Mouse (Mus musculus): ENCODE data around the gene Tmem59l. TPM values are rescaled to one million over a fixed set of nuclear protein-coding genes. Genes with fewer than 3 reads are reported as not detected.
"Not testable (repeated sequence)": the region's sequence is repeated elsewhere in the genome, so short reads cannot be mapped to it uniquely, and the experiment has no call there.

Gene Tmem59l
- total and polyA plus RNA-seq, 2 experiments from 2014 or later: not detected

DNA sequence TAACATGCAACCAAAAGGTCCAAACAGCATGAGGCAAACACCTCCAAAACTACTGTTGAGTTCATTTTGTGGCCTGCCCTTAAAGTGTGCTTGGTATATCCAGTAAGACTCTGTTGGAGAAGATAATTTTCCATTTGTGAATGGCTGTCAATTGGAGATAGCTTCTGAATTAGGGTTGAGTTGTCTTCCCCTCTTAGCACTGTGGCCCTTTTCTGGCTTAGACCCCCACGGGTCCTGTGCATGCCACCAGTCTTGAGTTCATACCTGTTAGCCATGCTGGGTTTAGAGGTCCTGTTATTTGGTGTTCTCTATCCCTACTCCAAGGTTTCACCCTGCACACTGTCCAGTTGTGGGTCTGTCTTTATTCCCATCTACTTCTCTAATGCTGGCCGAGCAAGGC, 24.6 kb upstream of the Tmem59l start:
- H3K36me3 ChIP-seq (replicated peaks; ENCODE audit: control insufficient read depth, insufficient read depth, low read length): peaks cover 36% of the 10 kb centered on the region
- ATAC-seq (ENCODE audit: insufficient read depth, low read depth) (no peak), DNase-seq (ENCODE audit: low spot score) (no peak)
- H3K9me3 ChIP-seq (replicated peaks; ENCODE audit: control insufficient read depth, low read length): no peaks in the 10 kb centered on the region
- H3K27ac ChIP-seq (ENCODE audit: low read depth): no peak overlapping the region
- no peaks in the 10 kb centered on the region for H3K27me3 ChIP-seq (ENCODE audit: control insufficient read depth, insufficient read depth, low read length)
- TF ChIP-seq EP300 (IDR thresholded peaks at IDR 0.05; ENCODE audit: low read depth) (no peak), CTCF (IDR thresholded peaks at IDR 0.05; ENCODE audit: low read depth) (no peak)
- H3K9ac ChIP-seq (replicated peaks; ENCODE audit: low read depth, low read length): no peak overlapping the region
- no peak overlapping the region for H3K4me3 ChIP-seq (ENCODE audit: low read depth, low read length)
- no peak overlapping the region for H3K4me2 ChIP-seq (ENCODE audit: low read depth, low read length)
- WGBS: 96% methylated on average over 2 of the region's 2 CpGs
- peaks cover 14% of the 10 kb centered on the region for H3K4me1 ChIP-seq (ENCODE audit: control insufficient read depth, insufficient read depth)

- DNase-seq (ENCODE audit: low spot score); ATAC-seq (ENCODE audit: insufficient read depth, low read depth); H3K27me3 ChIP-seq (ENCODE audit: control insufficient read depth, insufficient read depth, low read length); H3K9ac ChIP-seq (replicated peaks; ENCODE audit: low read depth, low read length); H3K9me3 ChIP-seq (replicated peaks; ENCODE audit: control insufficient read depth, low read length): not testable (repeated sequence)
- H3K36me3 ChIP-seq (replicated peaks; ENCODE audit: control insufficient read depth, insufficient read depth, low read length): peaks cover 34% of the 10 kb centered on the region
- H3K4me3 ChIP-seq (ENCODE audit: low read depth, low read length): peak overlapping the region; percentile 76
- H3K4me1 ChIP-seq (ENCODE audit: control insufficient read depth, insufficient read depth): peaks cover 14% of the 10 kb centered on the region
- peak overlapping the region; percentile 99 for H3K4me2 ChIP-seq (ENCODE audit: low read depth, low read length)
- WGBS: 79% methylated on average over 6 of the region's 6 CpGs
- H3K27ac ChIP-seq (ENCODE audit: low read depth): peak overlapping the region; percentile 96
Measured at GRCm38 (mm10) chr8:70511174-70511573, 24.0 kb upstream of the Tmem59l start.

DNA sequence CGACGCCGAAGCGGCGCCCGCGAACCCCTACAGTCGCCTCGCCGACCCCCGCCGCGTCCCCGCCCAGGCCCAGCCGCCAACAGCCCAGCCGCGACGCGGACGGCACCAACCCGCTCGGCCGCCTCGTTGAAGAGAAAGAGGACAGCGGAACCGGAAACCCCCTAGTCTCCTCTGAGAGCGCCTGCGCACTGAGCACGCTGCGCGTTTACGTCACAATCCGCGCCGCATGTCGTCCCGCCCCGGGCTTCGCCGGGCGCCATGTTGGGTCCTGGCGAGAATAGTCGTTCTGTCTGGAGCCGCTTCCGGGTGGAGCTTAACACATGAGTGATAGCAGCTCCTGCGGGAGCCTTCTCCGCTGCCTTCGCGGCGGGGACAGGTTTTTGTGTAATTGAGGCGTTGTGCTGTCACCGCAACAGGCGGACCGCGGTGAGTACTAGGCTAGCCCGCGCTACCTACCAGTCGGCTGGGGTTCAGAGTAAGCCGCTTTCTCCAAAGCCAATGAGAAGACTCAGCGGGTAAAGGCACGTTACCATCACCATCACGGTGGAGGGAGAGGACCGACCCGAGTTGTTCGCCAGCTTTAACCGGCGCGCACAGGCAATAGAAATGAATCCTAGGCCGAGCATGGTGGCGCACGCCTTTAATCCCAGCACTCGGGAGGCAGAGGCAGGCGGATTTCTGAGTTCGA, 23.2 kb upstream of the Tmem59l start, which contains the start of gene Uba52:
Gene Uba52, minus strand, starts transcription at position 574 of the 688 bp plus-strand sequence.
- Histone ChIP-seq H3K4me1 (ENCODE audit: control insufficient read depth, insufficient read depth) (peaks cover 22% of the 10 kb centered on the region), H3K36me3 (replicated peaks; ENCODE audit: control insufficient read depth, insufficient read depth, low read length) (peaks cover 31% of the 10 kb centered on the region)

DNA sequence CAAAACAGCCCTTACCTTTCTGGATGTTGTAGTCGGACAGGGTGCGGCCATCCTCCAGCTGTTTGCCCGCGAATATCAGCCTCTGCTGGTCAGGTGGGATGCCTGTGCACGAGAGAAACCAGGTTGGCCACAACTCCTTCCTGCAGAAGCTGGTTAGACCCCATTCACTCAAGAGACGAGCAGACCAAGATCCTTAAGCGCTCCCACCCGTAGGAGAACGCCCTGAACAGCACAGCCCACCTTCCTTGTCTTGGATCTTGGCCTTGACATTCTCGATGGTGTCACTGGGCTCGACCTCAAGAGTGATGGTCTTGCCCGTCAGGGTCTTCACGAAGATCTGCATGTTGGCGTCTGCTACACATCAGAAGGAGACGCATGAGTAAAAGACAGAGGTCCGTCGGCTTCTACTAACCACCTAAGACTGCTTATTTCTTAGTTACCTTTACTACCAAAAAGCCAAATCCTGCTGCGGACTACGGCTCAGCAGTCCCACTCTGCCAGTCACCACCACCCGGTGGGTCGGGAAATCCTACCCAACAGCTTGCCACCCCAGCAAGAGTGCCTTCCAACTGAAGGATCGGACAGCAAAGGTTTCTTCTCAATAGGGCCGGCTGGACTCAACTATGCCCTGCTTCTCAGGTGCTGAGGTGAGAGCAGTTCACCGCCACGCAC, 22.3 kb upstream of the Tmem59l start:
- Histone ChIP-seq H3K4me1 (ENCODE audit: control insufficient read depth, insufficient read depth) (peaks cover 22% of the 10 kb centered on the region), H3K4me2 (ENCODE audit: low read depth, low read length) (peak overlapping the region; percentile 99)
- TF ChIP-seq EP300 (IDR thresholded peaks at IDR 0.05; ENCODE audit: low read depth) (no peak), CTCF (IDR thresholded peaks at IDR 0.05; ENCODE audit: low read depth) (no peak)

More for the DNA sequence above, 23.2 kb upstream of the Tmem59l start, which contains the start of gene Uba52:
- 1% methylated on average over 74 of the region's 74 CpGs for whole genome bisulfite sequencing
- no peaks in the 10 kb centered on the region for H3K27me3 ChIP-seq (ENCODE audit: control insufficient read depth, insufficient read depth, low read length)
- peak within 1 kb of the TSS; percentile 99 for H3K4me2 ChIP-seq (ENCODE audit: low read depth, low read length)
- ATAC-seq (ENCODE audit: insufficient read depth, low read depth): peak; percentile 88
- H3K27ac ChIP-seq (ENCODE audit: low read depth): peak within 1 kb of the TSS; percentile 96
- peak within 1 kb of the TSS; percentile 87 for H3K9ac ChIP-seq (replicated peaks; ENCODE audit: low read depth, low read length)
- DNase-seq (ENCODE audit: low spot score): peak; percentile 97
- TF ChIP-seq EP300 (IDR thresholded peaks at IDR 0.05; ENCODE audit: low read depth) (0 out of 2 replicates have a peak, but pooled peaks have one; percentile 16), CTCF (IDR thresholded peaks at IDR 0.05; ENCODE audit: low read depth) (no peak)
- H3K4me3 ChIP-seq (ENCODE audit: low read depth, low read length): peak within 1 kb of the TSS; percentile 76
- no peaks in the 10 kb centered on the region for H3K9me3 ChIP-seq (replicated peaks; ENCODE audit: control insufficient read depth, low read length)

DNA sequence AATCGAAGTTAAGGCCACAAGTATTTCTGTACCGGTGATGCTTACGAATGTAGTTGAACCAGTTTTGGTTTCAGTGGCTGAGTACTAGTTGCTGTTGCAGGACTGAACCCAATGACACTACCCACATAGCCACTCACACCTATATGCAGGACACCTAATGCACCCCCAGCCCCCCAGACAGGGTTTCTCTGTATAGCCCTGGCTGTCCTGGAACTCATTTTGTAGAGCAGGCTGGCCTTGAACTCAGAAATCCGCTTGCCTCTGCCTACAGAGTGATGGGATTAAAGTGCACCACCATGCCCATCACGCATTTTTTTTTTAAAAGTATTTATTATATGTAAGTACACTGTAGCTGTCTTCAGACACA, 19.9 kb upstream of the Tmem59l start:
- Histone ChIP-seq H3K27ac (ENCODE audit: low read depth) (no peak overlapping the region), H3K9me3 (replicated peaks; ENCODE audit: control insufficient read depth, low read length) (no peaks in the 10 kb centered on the region), H3K4me3 (ENCODE audit: low read depth, low read length) (no peak overlapping the region), H3K9ac (replicated peaks; ENCODE audit: low read depth, low read length) (no peak overlapping the region), H3K4me2 (ENCODE audit: low read depth, low read length) (no peak overlapping the region), H3K27me3 (ENCODE audit: control insufficient read depth, insufficient read depth, low read length) (peaks cover 10% of the 10 kb centered on the region), H3K4me1 (ENCODE audit: control insufficient read depth, insufficient read depth) (peaks cover 29% of the 10 kb centered on the region), H3K36me3 (replicated peaks; ENCODE audit: control insufficient read depth, insufficient read depth, low read length) (peaks cover 17% of the 10 kb centered on the region)
- 60% methylated on average over 5 of the region's 5 CpGs for WGBS
- TF ChIP-seq EP300 (IDR thresholded peaks at IDR 0.05; ENCODE audit: low read depth) (no peak), CTCF (IDR thresholded peaks at IDR 0.05; ENCODE audit: low read depth) (no peak)
- ATAC-seq (ENCODE audit: insufficient read depth, low read depth): no peak
- DNase-seq (ENCODE audit: low spot score): no peak

More for the DNA sequence above, 22.3 kb upstream of the Tmem59l start:
- ATAC-seq (ENCODE audit: insufficient read depth, low read depth) (no peak), DNase-seq (ENCODE audit: low spot score) (no peak)
- Histone ChIP-seq H3K4me3 (ENCODE audit: low read depth, low read length) (peak overlapping the region; percentile 76), H3K9ac (replicated peaks; ENCODE audit: low read depth, low read length) (peak overlapping the region; percentile 87), H3K27ac (ENCODE audit: low read depth) (peak overlapping the region; percentile 96), H3K36me3 (replicated peaks; ENCODE audit: control insufficient read depth, insufficient read depth, low read length) (peaks cover 26% of the 10 kb centered on the region), H3K9me3 (replicated peaks; ENCODE audit: control insufficient read depth, low read length) (no peaks in the 10 kb centered on the region), H3K27me3 (ENCODE audit: control insufficient read depth, insufficient read depth, low read length) (no peaks in the 10 kb centered on the region)
- WGBS: 7% methylated on average over 25 of the region's 25 CpGs
